Mouse (Mus musculus) ES-E14 (cell line): ENCODE results near the gene Prmt2.

ENCODE experiments used
- CHD2 ChIP-seq: IDR thresholded peaks from 2 replicates; pipeline ENCODE4 v1.6.1; 2014; ENCODE audit warnings: mild to moderate bottlenecking, low read depth, low read length, inconsistent platforms
- HCFC1 ChIP-seq: IDR thresholded peaks from 2 replicates; pipeline ENCODE4 v1.6.1; 2012; ENCODE audit warnings: low read length, inconsistent platforms, borderline replicate concordance; ENCODE audit not compliant: insufficient read depth
- MAFK ChIP-seq: IDR thresholded peaks from 2 replicates; pipeline ENCODE4 v1.6.1; 2014; ENCODE audit warnings: mild to moderate bottlenecking, low read depth, low read length, inconsistent platforms; ENCODE audit not compliant: insufficient read depth
- ZC3H11A ChIP-seq: IDR thresholded peaks from 2 replicates; pipeline ENCODE4 v1.6.1; 2012; ENCODE audit warnings: low read depth, mild to moderate bottlenecking, inconsistent platforms, low read length, borderline replicate concordance

- TF ChIP-seq HCFC1 = no peak
- TF ChIP-seq CHD2 = no peak
- no peak for TF ChIP-seq MAFK
- TF ChIP-seq ZC3H11A = no peak
Observed at GRCm38 (mm10) chr10:76203798-76204283, 33.8 kb downstream of the Prmt2 start.
